In genomic region chr4:83385091-83385490, GRCm38 (mm10) we compare ENCODE assay signal across 26 mouse cellular contexts.
"Had no signal": no experiment of that assay in that cellular context is flagged by ENCODE, and none has a peak within 500 bp of the region (broad histone marks: within the 10 kb centered on the region; RNA-seq: fewer than 3 reads in every experiment).

No protein-coding gene starts in this region.

- H3K27ac ChIP-seq: embryonic facial prominence, embryonic 10.5 days; embryonic facial prominence, embryonic 12.5 days; embryonic facial prominence, embryonic 13.5 days; embryonic facial prominence, embryonic 15.5 days; forebrain, embryonic 10.5 days; forebrain, embryonic 12.5 days; forebrain, embryonic 13.5 days; forebrain, embryonic 15.5 days; gastrocnemius, adult 2 months; heart, adult 2 months; heart, embryonic 10.5 days had no signal

- ATAC-seq: forebrain, embryonic 13.5 days; forebrain, embryonic 14.5 days; forebrain, embryonic 15.5 days; forebrain, embryonic 16.5 days; forebrain, postnatal 0 days had no signal

- DNase-seq: cerebellum, adult 9-10 months; cerebellum, adult 9-11 months; cerebellum, postnatal 14 days; cerebellum, postnatal 25 days; cerebellum, postnatal 36 days; embryo, embryonic 11 days; forebrain, postnatal 0 days; gastrocnemius, adult 2 months; gastrocnemius, postnatal 10 days; gastrocnemius, postnatal 14 days; gastrocnemius, postnatal 25 days; gastrocnemius, postnatal 36 days; heart, adult 18-20 months; heart, adult 2 months had no signal

- H3K36me3 ChIP-seq: embryonic facial prominence, embryonic 10.5 days; embryonic facial prominence, embryonic 12.5 days; embryonic facial prominence, embryonic 13.5 days; embryonic facial prominence, embryonic 15.5 days; forebrain, embryonic 10.5 days; forebrain, embryonic 12.5 days; forebrain, embryonic 15.5 days; heart, embryonic 10.5 days had no signal

- H3K4me3 ChIP-seq: embryonic facial prominence, embryonic 10.5 days; embryonic facial prominence, embryonic 12.5 days; embryonic facial prominence, embryonic 13.5 days; embryonic facial prominence, embryonic 15.5 days; erythroblast, embryonic 14.5 days; forebrain, embryonic 10.5 days; forebrain, embryonic 12.5 days; forebrain, embryonic 13.5 days; forebrain, embryonic 15.5 days; gastrocnemius, adult 2 months; heart, adult 2 months; heart, embryonic 10.5 days had no signal

- H3K4me2 ChIP-seq: embryonic facial prominence, embryonic 12.5 days; embryonic facial prominence, embryonic 13.5 days; embryonic facial prominence, embryonic 15.5 days; forebrain, embryonic 12.5 days; forebrain, embryonic 13.5 days; forebrain, embryonic 15.5 days had no signal

- H3K27me3 ChIP-seq: embryonic facial prominence, embryonic 12.5 days; embryonic facial prominence, embryonic 13.5 days; embryonic facial prominence, embryonic 15.5 days; forebrain, embryonic 12.5 days; forebrain, embryonic 13.5 days; forebrain, embryonic 15.5 days had no signal

- H3K4me1 ChIP-seq: embryonic facial prominence, embryonic 10.5 days; embryonic facial prominence, embryonic 12.5 days; embryonic facial prominence, embryonic 13.5 days; embryonic facial prominence, embryonic 15.5 days; forebrain, embryonic 12.5 days; forebrain, embryonic 13.5 days; forebrain, embryonic 15.5 days; heart, embryonic 10.5 days had no signal

- H3K9ac ChIP-seq: embryonic facial prominence, embryonic 12.5 days; embryonic facial prominence, embryonic 13.5 days; embryonic facial prominence, embryonic 15.5 days; forebrain, embryonic 12.5 days; forebrain, embryonic 13.5 days; forebrain, embryonic 15.5 days; forebrain, postnatal 0 days had no signal

- H3K9me3 ChIP-seq: embryonic facial prominence, embryonic 10.5 days; embryonic facial prominence, embryonic 12.5 days; embryonic facial prominence, embryonic 13.5 days; embryonic facial prominence, embryonic 15.5 days; forebrain, embryonic 10.5 days; forebrain, embryonic 12.5 days; forebrain, embryonic 15.5 days; heart, embryonic 10.5 days had no signal
